Mouse (Mus musculus): ENCODE measurements around the gene Hist1h2bg.
"Not testable (repeated sequence)": the region's sequence is repeated elsewhere in the genome, so short reads cannot be mapped to it uniquely, and the experiment has no call there.

Hist1h2bg gene

DNA sequence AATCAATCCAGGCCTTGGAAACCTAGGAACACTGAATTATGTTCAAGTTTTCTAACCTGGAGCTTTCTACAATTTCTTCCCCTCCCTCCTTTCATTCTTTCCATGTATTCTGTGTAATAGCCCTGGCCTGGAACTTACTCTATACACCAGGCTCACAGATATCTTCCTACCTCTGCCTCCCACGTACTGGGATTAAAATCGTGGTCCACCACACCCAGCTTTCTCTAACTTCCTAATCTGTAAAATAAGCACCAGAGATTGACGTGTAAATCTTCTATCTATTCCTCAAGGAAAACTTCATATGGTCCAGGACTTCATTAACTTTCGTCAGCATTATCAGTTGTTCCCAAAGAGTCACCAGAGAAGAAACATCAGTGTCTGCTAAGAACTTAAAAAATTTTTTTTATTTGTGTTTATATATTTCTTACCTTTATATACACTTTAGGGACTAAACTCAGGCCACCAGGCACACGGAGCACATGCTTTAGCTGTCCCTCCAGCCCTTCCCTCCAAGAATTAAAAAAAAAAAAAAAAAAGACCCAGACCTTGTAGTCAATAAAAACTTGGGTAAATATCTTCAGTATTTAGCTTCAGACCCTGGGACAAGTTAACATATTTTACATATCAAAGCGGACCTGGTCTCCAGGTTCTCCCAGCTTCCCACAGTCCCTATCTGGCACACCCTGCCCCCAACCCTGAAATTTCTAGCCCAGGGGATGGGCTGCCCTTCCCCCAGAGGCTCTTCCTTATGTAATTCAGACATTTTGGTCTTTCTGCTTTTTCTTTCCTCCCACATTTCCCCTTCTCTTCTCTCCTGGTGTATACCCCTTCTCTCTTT is 11.2 kb downstream of the Hist1h2bg start:
- no peak for DNase-seq (ENCODE audit: low spot score in 2 of 2)

DNA sequence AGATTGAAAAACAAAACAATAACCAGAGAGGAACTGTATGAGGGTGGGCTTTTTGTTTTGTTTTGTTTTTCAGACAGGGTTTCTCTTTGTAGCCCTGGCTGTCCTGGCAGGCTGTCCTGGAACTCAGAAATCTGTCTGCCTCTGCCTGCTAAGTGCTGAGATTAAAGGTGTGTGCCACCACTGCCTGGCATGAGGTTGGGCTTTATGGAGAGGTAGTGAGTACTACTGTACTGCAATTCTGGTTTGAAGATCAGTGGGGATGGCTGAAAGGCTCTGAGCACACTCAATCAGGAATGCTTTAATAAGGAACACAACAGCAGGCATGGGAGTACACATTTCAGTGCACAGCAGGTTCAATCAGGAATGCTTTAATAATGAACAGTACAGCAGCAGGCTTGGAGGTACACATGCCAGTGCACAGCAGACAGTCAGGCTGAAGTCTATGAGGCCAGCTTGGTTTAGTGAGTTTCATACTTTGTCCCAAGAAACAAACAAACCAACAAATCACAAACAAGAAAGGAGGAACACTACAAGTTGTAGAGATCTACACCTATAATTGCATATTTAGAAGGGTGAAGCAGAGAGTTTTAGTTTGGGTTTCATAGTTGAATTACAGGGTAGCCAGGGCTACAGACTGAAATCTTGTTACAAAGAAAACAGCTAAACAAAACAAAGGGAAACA is 12.3 kb downstream of the Hist1h2bg start:
- no peak for DNase-seq (ENCODE audit: low spot score in 2 of 2)

DNA sequence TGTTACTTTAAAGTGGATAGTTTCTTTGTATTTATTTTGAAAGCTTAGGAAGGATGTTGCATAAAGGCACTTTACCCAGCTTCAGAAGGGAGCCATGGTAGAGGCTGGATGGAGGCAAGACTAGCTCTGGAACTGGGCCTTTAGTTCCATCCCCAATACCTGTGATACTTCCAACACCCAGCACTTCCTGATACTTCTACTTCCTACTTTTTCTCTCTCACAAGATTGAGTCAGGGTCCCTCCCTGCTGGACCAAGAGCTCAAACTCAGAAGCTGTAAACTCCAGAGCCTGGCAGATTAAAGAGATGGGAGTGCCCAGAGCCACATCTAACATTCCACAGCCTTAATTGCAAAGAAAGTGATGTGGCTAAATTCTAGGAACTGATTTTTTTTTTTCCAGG is 13.1 kb downstream of the Hist1h2bg start:
- no peak for DNase-seq (ENCODE audit: low spot score in 2 of 2)

DNA sequence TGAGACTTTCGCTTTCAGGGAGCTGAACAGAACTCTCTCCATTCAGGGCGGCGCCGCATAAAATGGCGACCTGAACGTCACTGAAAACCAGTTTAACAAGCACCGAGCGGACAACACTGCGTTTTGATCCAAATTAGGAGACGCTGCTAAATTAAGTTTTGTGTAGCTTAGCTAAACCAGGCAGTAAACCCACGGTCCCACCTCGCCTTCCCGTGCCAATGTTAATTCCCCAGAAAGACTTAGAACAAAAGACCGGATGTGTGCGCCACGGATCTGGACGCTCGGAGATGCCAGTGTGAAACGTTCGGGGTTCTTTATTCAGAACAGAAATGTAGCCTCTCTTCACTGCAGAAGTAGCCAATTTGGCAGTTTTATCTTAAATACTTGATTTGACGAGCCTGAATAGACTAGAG is 13.8 kb downstream of the Hist1h2bg start:
- peak; percentile 77 to 82 for DNase-seq (ENCODE audit: low spot score in 2 of 2)

DNA sequence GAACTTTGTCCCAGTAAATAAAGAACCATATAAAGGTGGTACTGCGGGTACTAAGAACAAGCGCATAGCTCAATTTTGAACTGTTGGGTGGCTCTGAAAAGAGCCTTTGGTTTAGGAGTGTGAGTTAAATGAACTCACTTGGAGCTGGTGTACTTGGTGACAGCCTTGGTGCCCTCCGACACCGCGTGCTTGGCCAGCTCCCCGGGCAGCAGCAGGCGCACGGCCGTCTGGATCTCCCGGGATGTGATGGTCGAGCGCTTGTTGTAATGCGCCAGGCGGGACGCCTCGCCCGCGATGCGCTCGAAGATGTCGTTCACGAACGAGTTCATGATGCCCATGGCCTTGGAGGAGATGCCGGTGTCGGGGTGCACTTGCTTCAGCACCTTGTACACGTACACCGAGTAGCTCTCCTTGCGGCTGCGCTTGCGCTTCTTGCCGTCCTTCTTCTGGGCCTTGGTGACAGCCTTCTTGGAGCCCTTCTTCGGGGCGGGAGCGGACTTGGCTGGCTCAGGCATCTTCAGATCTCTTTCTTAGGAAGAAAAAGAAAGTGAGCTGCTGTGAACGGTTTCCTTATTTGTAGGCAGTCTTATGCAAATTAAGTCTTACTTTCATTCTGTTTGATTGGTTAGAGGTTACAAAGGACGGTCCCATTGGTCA is 14.4 kb downstream of the Hist1h2bg start:
- DNase-seq (ENCODE audit: low spot score in 2 of 2): peak; percentile 76 to 77

DNA sequence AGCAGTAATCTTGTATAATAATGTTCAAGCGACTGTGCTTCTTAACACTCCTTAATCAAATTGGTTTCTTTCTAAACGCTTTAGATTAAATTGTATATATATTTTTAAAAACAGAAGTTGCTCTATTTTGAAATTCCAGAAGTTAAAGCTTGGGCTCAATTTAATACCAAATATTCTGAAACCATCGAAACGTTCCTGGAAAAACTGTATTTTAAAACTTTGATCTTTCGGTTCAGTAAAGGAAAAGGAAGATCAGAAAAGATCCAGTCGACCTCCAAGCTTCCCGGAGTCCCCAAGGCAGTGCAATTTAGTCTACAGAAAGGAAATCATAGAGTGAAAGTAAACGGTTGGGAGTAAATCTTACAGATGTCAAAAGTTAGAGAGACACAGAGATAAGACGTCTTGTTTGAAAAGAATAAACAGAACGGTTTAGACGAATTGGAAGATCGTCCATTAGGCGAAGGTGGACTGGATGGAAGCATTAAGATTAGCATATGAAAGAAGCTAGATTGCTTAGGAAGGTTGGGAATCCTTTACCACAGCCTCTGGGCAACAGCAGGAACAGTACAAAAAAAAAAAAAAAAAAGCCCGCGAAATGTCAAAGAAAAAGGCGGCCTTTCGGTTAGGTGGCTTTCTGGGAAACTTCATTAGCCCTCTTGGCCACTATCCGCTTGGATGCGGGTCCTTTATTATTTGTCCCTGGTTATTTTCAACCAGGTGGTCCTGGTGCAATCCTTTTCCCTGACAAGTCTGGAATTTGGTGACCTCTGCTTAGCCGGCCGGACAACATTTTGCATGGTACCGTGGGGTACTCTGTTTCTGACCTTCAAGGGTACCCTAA is 15.1 kb downstream of the Hist1h2bg start:
- no peak for DNase-seq (ENCODE audit: low spot score in 2 of 2)

DNA sequence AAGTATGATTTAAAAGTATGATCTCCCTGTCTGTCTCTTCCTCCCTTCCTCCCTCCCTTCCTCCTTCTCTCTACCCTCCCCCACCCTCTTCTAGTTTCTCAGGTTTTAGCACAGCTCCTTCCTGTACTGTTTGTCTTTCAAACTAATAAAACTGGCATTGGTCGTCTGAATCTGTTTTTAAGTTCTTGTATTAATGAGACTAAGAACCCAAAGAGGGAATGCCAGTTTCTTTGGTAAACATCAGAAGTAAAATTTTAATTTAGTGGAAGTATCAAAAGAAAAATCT is 15.7 kb downstream of the Hist1h2bg start:
- DNase-seq (ENCODE audit: low spot score in 2 of 2): no peak

DNA sequence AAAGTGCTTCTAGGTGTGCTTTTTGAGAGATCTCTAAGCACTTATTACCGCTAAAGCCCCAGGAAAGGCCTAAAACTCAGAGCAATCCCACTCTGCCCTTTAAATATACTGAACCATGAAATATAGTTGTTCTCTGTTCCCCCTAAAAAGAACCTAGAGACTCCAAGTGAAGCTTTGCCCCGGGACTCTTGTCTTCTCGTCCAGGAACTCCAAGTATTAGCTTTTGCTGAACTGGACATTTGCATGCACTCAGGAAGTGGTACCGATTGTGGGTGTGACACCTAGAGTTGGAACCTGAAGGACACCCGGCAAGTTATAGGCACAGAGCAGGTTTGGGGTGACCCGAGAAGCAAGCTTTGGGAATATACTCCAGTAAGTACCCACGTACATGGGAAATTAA is 20.0 kb downstream of the Hist1h2bg start:
- no peak for DNase-seq (ENCODE audit: low spot score in 2 of 2)

DNA sequence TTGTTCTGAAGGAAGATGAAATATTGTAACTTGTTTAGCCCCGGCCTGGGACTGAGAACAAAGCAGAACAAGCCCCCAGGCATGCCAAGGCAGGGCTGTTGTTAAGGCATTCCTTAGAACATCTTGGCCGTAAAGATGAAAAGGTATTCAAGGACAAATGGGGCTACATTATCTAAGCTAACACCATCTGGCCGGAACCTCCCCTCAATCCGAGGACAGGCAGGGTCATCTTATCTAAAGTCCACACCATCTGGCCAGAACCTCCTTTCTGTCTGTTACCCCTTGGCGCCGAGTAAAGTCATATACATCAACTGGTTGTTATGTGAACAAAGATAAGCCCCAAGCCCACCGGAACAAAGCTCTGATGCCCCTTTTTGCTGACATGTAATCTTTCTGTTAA is 20.7 kb downstream of the Hist1h2bg start:
- DNase-seq (ENCODE audit: low spot score in 2 of 2): not testable (repeated sequence)

DNA sequence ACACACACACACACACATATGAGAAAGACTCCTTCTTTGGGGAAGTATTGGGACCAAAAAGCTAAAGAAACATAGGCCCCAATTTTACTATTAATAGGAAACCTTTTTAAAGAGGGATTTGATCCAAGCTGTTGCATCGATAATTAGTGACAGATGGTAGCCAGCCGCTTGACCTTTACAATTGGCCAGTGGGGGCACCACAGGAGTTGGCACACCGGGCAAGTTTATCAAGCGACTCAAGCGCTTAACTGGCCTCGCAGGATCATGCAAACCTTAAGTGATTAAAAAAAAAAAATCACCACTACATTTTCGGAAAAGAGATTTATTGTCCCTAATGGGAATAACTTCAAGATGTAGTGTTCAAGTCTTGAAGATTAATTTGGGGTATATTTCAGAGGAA is 21.4 kb downstream of the Hist1h2bg start:
- DNase-seq (ENCODE audit: low spot score in 2 of 2): no peak

DNA sequence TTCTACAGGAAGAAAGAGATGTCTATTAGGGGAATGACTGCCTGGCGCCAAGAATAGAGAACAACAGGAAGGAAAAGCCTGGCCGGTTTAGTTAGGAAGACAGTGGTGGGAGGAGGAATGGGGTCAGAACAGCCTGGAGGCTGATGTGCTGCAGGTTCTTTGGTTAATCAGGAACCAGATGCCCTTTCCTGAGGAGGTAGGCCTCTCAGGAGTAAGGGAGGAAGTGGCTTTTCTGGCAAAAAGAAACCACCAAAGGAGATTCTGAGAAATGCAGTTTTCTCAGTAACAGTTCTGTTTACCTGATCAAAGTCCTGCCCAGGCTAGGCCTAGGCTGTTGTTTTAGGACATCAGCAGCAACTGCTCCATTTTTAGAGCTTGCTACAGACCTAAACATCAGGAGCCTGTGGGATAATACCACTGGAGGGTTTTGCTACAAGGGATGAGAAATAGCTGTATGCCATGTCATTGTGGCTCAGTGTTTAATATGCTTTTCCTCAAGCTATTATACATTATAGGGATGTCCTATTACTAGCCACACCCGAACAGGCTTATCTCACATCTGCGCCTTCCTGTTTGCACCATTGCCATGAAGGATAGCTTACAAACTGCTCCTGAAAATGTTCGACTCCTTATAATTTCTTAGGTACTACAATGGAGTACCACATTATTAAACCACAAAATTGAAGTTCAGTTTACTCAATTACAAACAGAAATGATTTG is 22.0 kb downstream of the Hist1h2bg start:
- DNase-seq (ENCODE audit: low spot score in 2 of 2): no peak

DNA sequence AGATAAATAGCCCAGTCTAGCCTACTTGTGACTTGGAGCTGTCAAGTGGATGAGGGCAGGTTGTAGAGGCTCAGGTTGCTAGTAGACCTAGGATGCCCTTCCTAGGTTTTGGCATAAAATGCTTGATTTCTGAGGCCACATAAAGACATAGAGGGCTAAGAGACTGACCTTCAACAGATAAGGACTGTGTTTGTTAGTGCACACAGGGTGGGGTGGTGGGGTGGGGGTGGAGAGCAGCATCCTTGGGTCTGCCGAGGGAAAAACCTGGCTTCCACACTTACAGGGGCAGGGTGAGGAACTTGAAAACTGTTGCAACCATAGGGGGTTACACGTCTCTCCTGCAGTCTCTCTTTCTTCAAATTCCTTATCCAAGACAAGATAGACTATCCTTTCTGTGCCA is 24.0 kb downstream of the Hist1h2bg start:
- no peak for DNase-seq (ENCODE audit: low spot score in 2 of 2)

DNA sequence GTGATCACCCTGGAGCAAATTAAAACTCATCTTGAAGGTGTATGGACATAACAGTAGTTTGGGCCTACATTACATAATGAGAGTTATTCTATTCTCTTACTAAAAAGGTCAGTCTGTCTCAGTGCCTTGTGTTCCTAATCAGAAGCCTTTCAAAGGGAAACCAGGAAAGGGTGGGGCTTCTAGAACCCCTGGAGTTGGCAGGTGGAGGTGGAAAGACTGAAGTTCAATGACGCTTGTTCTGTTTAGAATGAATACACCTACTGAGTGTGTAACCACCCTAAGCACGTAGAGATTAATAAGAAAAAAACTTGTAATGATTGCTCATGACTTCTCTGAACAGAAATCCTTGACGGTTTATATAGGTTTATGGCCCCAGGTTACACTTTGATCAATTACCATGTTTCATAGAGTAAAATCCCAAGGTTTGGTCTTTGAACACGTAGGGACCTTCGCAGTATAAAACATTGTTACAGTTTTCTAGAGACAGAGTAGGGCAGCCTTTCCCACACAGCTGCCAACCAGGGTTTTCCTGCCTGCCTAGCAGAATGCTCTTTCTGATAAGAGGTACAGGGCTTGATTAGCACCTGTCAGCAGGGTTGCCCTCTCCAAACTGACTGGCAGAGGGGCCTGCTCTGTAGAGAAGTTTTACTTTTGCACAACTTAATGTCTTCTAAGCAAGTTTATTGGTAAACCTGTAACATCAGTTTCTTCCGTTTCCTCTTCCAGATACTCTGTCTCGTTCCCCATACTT is 24.6 kb downstream of the Hist1h2bg start:
- DNase-seq (ENCODE audit: low spot score in 2 of 2): no peak

DNA sequence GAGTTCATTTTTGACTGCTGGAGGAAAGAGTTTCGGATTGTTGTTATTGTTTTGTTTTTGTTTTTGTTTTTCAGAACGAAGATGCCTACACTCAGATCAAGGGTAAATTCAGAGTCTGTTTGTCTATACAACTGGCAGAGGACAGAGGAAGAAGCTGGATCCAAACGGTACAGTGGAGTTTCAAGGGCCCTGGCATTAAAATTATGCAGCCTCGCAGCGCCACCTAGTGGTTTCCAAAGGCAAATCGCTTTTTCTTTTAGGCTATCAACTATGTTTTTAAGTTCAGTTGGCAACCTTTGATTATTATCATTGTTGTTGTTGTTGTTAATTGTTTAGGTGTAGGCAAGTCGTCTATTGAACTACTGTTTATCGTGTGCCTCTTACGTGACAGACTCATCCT is 26.8 kb downstream of the Hist1h2bg start:
- DNase-seq (ENCODE audit: low spot score in 2 of 2): peak; percentile 65 to 83

DNA sequence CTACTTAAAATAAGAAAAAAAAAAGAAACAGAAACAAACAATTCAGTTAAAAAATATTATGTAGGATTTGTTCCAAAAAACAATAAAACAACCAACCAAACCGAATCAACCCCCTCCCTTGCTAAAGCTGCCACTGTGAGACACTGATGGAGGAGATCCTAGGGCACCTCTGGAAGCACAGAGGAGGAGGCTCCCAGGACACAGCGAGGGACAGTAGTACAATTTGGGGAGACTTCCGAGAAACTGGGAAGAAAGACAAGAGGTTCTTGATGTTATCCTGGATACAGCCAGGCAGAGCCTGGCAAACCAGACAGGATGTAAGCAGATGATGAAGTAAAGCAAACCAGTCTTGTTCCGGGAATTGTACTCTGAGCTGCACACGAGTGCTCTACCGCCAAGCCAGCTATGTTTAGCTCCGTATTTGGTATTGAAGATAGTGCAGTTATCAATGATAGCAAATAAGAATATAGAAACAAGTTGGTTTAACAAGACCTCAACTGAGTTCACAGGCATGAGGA is 32.0 kb downstream of the Hist1h2bg start:
- DNase-seq (ENCODE audit: low spot score in 2 of 2): no peak

DNA sequence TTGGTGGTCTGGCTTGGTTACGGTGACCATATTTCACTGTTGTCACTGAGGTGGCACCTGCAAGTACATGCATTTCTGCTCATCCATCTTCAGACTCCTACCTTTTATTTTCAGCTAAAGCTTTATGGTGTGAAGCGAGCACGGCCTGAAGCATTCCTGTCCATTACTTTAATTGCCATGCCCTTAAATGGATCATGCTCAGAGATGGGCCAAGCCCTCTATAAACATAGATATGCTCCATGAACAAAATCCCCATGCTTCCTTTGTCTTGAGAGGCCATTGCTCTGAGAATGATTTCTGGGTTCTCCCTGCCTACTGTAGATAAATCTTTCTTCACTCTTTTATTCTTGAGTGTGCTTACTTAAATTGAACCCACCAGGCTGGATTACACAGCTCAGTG is 33.3 kb downstream of the Hist1h2bg start:
- DNase-seq (ENCODE audit: low spot score in 2 of 2): no peak

DNA sequence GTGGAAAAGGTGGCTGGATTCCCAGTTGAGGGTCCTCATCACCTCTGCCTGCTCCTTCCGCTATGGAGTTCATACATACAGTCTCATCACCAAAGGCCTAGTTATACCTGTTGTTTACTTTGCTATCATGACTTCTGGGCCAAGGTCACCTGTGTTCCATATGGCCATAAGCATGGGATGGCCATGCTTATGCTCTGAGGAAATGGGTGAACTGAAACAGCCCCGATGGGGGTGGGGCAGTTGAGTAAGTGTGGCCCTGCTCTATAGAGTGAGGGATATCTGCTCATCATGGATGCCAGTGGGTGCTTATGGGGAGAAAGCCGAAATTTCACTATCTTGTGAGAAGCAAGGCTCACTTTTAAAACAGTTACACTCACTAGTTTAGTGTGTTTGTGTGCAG is 33.9 kb downstream of the Hist1h2bg start:
- no peak for DNase-seq (ENCODE audit: low spot score in 2 of 2)

DNA sequence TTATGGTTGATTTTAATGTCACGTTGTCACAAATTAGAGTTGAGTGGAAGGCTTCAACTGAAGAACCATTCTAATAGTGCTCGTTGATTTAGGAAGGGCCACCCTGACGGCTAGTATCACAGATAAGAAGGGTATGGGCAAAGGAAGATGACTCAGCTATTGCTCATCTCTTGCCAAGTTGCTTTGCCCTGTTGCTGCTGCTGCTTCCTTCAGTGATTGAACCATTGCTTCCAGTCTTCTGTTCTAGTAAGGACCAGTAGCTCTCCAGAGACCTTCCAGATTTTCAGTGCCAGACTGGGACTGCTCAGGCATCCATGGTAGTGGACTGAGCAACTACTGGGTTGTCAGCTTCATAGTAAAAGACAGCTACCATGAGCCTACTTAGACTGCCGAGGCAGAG is 38.0 kb downstream of the Hist1h2bg start:
- DNase-seq (ENCODE audit: low spot score in 2 of 2): no peak

DNA sequence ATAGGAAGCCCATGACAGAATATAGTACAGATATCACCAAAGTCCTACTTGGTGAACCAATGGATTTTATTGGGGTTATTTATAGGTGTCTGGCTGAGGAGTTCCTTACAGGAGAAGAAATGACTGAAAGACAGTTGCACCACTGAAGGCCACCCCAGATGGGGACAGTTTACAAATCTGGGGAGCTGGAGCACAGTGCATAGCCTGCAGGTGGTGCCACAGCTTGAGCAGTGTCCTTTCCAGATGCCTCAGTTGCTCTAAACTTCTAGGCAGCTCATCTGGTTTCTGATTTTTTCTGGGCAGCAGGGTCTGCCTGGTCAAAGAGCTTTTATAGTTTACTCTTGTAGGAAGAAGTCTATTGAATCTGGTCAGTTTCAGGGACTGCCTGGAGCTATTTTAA is 38.6 kb downstream of the Hist1h2bg start:
- no peak for DNase-seq (ENCODE audit: low spot score in 2 of 2)

DNA sequence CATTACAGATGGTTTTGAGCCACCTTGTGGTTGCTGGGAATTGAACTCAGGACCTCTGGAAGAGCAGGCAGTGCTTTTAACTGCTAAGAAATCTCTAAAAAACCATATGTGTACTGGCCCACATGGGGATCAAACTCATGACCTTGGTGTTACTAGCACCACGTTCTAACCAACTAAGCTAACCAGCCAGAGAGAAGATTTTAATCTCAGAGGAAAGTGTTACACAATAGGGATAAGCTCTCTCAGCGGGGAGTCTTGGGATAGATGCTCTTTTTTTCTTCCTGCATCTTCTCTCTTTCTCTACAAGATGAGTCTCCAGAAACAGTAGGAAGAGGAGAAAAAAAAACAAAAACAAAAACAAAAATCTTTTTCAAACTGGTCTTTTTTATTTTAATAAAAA is 39.2 kb downstream of the Hist1h2bg start:
- no peak for DNase-seq (ENCODE audit: low spot score in 2 of 2)

DNA sequence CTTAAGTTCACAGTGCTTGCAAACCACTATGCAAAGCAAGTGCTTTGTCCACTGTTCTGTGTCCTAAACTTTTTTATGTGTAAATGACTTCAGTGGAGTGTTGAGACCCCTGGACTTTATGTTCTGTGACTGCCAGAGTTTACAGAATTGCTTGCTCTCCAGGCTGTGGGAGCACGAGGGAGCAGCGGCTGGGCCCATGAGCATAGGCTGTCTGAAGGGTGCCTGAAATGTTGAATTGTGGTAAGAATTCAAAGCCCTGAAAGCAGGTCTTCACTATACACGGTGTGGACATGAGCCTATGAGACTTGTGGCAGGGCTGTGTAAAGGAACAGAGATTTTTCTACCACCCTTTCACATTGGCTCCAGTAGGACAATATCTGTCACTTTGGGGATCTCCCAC is 40.4 kb downstream of the Hist1h2bg start:
- DNase-seq (ENCODE audit: low spot score in 2 of 2): no peak
